Mouse (Mus musculus) embryo, embryonic 10.5 days (tissue): ENCODE data around the gene Lrmda.

Experiments
- DNase-seq: peaks from one replicate; pipeline ENCODE4 v3.0.0-alpha.2; 2015; ENCODE audit warnings: low spot score

The Lrmda gene

GRCm38 (mm10) chr14:22940576-22940975 lies 921.1 kb downstream of the Lrmda start:
- DNase-seq = no peak

DNA sequence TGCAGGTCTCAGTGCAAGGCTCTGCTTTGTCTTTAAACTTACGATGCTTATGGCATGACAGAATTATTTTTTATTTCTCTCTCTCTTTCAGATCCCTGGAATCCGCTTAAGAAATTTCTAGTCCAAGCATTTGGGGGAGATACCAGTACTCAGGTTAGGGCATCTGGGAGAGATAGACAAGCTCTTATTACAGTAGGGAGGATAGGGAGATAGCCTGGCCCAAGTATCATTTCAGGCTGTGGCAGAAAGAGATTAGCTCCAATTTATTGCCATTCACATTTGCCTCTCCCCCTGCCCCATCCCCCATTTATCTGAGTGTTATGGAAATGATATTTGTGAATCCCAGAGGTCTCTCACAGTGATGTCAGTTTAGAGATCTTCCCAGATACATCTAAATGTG lies 923.1 kb downstream of the Lrmda start:
- DNase-seq = no peak

DNA sequence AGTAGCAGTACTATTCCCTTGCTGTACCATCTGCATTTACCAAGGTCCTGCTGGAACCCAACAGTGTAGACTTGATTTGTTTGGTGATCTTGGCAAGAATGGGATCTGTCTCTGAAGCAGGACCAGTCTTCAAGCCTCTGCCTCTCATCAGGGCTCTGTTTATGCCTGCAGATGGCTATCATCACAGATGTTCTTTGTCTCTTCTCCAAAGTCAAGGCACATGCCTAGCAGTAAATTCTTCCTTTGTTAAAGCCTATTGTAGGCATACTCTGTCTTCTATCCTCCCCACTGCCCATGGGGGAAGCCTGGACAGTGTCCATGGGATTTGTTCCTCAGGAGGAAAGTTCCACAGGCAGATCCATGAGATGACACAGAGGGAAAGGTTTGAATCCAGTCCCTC lies 930.0 kb downstream of the Lrmda start:
- DNase-seq = no peak

GRCm38 (mm10) chr14:22952981-22953380 lies 933.5 kb downstream of the Lrmda start:
- DNase-seq = no peak

DNA sequence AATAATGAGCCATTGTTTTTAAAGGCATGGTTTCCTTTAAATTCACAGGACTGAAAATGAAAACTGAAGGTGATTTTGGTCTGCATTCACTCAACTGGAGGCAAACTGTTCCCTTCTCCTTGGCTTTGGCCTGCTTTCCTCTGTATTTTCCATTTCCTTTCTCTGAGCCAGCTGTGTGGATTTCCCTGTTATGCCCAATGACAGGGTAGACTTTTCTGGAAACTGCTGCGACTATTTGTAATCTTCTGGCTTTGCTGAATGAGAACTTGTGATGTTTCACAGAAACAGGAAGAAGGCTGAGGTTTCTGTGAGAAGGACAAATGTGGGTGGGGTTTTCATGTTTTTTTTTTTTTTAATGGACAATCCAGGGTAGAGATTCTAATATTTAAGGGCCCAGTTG lies 940.7 kb downstream of the Lrmda start:
- DNase-seq = no peak

- DNase-seq = no peak
Measured at GRCm38 (mm10) chr14:22964796-22965660, 945.5 kb downstream of the Lrmda start.

DNA sequence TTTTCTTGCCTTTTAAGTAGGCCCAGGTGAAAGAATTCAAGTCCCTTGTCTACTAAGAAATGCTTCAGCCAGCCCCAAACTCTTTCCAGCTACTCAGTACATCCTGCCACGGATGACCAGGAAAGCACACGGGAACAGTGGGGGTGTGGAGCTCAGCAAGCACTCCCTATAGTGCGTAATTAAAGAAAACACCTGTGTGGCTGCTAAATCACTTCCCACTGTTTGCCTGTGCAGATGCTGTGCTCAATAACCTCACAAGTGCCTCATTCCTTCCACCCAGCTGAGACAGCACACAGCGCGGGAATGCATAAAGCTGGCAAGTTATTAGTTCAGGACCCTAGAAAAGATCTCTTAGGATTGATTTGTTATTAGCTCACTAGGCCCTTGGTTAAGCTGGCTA lies 949.2 kb downstream of the Lrmda start:
- peak; percentile 8 for DNase-seq

- DNase-seq = no peak
Measured at GRCm38 (mm10) chr14:22986736-22987135, 967.2 kb downstream of the Lrmda start.

GRCm38 (mm10) chr14:22988090-22988669 lies 968.7 kb downstream of the Lrmda start:
- DNase-seq = no peak

- DNase-seq = peak; percentile 23
Measured at GRCm38 (mm10) chr14:22995184-22995935, 975.8 kb downstream of the Lrmda start.

DNA sequence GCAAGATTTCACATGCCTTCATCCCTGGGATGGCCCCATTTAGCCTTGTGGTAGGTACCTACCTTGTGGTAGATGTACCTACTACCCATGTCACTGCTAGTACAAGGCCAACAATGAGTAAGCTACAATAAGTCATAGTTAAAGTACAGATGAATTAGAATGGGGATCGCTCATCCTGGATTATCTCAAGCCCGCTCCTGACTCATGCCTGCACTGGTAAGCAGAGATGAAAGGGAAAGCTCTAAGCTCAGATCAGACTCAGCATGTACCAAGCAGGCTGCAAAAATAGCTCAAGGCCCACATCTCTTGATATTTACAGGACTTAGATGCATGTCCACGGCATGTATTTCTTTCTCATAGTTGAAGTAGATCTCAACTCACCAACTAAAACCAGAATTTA lies 979.4 kb downstream of the Lrmda start:
- DNase-seq = no peak

- DNase-seq = no peak
Measured at GRCm38 (mm10) chr14:23011989-23012388, 992.5 kb downstream of the Lrmda start.

DNA sequence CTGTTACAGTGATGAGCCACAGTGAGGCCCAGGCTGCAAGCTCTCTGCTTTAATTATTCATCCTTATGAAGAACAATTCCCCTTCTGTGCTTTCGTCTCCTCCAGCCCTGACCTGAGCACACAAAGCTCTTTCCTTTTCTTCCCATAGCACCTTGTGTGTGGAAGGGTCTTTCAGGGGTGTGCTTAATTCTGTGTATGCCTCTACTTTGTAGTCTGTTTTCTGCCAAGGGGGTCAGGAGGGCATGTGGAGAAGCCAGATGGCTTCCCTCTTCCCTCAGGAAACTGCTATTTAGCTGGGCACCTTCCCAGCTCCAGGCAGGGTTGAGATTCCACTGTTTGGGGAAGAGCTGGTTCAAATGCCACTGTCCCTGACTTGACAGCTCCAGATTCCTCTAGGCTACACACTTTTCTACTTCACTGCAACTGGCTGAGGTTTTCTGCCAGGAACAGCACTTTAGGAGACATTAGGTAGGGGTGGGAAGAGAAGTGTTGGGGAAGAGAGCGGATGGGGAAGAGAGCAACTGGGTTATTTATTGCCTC lies 995.3 kb downstream of the Lrmda start:
- DNase-seq = peak; percentile 65

DNA sequence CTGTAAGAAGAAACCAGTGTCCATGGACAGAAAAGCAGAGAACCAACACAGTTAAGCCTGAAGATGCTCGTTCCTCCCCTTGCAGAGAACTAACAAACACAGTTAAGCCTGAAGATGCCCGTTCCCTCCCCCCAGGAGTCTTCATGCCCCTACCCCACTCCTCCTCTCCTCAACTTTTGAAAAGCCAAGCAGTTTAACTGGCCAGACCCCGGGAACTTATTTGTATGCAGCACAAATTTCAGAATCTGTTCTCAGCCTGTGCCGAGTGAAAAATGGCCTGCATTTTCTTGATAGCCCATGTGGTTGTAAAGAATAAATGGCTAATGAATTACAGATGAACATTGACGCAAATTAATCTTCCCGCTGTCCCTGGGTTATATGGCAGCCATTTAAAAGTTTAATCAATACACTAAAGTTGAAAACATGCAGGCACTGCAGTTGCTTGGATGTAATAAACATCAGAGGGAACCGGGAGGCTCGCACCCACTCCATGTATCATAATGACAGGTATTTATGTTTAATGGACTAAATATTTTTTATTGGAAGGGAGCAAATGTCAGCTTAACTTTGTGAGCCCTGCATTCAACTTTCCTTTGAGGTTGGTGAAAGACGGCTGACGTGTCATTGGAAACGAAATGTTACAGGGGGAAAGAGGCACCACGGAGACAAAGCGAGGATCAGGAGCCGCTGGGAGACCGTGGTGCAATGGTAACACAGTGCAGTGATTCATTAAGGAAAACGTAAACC lies 996.0 kb downstream of the Lrmda start:
- DNase-seq = peak; percentile 71

- no peak for DNase-seq
Measured at GRCm38 (mm10) chr14:23016068-23016611, 996.6 kb downstream of the Lrmda start.

DNA sequence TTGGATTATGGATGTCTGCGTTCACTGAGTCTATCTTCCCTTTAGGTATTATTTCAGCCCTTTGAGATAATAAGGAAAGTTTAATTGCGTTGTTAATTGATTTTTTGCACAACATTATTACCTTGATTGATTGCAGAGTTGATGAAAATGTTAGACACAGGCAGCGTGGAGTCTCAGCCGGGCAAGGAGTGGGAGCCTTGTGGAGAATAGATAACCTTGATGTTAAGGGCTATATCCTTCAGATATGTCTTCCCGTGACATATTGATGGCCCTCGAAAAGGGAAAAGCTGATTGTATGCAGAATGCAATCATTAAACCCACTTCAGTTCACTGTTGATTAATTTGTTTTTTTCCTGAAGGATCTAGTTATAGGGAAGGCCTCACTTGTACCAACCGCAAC lies 1021.5 kb downstream of the Lrmda start:
- DNase-seq = no peak

DNA sequence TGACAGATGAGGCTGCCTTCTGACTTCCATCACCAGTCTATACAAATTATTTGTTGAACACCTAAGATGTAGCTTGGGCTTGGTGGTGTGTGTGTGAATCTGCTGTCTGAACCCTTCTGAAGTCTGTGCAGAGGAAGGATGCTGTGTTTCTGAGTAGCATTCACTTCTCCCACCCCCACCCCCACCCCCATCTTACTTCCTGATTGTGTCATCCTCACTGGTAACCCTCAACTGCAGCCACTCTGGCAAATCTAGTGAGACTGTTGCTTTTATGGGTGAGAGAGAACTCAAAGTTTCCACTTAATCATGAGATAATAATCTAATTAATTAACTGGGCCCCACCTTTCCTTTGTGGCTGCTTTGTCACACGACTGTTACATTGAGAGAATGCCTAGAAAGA lies 1025.8 kb downstream of the Lrmda start:
- no peak for DNase-seq

DNA sequence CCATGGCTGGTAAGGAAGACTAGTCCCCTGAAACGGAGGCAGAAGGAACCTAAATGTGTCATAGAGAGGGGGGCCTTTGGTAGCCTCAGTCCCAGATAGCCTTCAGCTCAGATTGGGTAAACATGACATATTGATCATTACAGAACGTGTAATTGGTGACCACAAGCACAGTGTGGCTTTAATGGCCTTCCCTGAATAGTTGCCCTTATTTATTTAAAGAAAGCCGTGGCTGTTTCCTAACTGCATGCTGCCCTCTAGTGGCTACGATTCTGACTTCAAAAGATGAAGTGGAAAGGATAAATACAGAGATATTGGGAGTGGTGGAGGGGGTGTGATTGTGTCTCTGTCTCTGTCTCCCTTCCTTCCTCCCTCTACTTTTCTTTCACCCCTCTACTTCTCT lies 1026.8 kb downstream of the Lrmda start:
- peak; percentile 94 for DNase-seq

- DNase-seq = peak; percentile 18
Measured at GRCm38 (mm10) chr14:23051441-23051840, 1031.9 kb downstream of the Lrmda start.

GRCm38 (mm10) chr14:23052833-23053592 lies 1033.5 kb downstream of the Lrmda start:
- DNase-seq = no peak
